Mouse (Mus musculus) small intestine, adult 10 weeks (tissue): ENCODE results near the gene Slamf7. TPM values are rescaled to one million over a fixed set of nuclear protein-coding genes. Genes with fewer than 3 reads are reported as not detected.

Source experiments
- polyA plus RNA-seq: library from polyadenylated mRNA; stranded (reverse); fragments of 350-450 nt; fragmentation: Illumina TruSeq; extraction: RNeasy Lipid Tissue Mini Kit (QIAGEN cat#74804); gene quantifications from one replicate; pipeline ENCODE4 v1.2.3, GENCODE M21; 2014; ENCODE audit warnings: low replicate concordance

The Slamf7 gene
- polyA plus RNA-seq, result 4.6 TPM

DNA sequence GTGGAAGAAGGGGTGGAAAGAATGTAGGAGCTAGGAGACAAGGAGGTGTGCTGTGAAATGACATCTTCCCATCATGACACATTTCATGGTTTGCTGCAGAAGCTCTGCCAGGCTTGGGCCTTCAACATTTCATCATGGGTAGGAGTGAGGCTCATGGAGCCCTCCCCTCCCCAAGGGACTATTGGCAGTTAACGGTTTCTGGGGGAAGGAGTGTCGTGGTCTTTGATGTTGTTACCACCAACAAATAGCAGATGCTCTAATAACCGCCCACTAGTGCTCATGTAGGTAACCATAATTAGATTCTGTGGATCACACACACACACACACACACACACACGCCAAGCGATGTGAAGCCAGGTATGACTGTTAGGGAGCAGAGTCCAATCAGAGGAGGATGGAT lies at the start of gene Slamf7:
TSS of gene Slamf7 (minus strand) at position 302 of the 400 bp plus-strand sequence.

DNA sequence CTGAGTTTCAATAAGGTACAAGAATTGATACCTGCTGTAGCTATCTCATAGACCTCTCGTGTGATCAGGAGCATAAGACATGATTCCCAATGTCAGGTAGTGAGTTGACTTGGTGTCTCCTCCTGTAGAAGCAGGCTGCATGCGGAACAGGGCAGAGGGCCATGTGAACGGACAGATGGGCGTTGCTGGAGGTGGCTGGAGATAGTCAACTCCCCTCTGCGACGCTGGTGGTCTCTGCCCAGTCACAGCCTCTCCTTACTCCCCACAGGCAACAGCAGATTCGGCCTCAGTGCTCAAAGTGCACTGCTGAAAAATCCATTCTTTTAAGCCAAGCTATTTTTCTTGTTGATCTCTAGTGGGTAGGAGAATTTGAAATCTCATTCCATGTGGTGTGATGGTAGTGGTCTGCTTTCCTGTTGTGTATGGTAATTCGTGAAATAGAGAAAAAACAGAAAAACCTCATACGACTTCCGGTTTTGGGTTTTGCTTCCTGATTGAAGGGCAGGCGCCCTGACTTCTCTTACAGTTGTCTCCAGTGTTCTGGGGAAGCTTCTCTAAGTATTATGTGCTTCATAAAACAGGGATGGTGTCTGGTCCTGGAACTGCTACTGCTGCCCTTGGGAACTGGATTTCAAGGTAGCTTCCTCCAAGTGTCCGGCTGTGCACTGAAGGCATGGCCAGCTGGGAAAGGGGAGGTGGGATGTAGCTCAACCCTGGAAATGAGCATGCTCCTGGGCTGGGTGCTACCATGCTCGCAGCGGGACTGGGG lies 28.9 kb upstream of the Slamf7 start, which contains the start of gene Cd48:
TSS of gene Cd48 (plus strand) at position 479 of the 769 bp plus-strand sequence.

DNA sequence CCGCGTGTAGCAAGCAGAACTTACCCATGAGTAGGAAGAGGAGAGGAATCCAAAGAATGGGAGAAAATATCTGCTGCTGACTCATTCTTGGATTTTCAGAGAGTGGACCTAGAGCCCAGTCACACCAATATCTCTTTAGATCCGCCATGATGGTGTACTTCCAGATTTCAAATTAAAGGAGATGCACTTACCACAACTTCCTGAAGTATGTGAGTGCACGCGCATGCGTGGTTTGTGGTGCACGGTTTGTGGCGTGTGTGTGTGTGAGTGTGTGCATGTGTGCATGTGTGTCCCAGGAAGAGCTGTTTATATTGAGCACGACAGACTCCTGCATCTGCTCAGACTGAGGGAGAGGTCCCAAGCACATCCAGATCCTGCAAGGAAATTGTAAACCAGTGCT lies 45.7 kb downstream of the Slamf7 start, which contains the start of gene Ly9:
TSS of gene Ly9 (minus strand) at position 235 of the 400 bp plus-strand sequence.

Other genes starting within 250 kb of the Slamf7 start
- not detected for gene Usf1, start 241.7 kb downstream of the Slamf7 start, polyA plus RNA-seq
- 3.1 TPM for gene Tstd1, start 234.2 kb downstream of the Slamf7 start, polyA plus RNA-seq
- 54.7 TPM for gene F11r, start 215.5 kb downstream of the Slamf7 start, polyA plus RNA-seq
- gene Alyref2, start 149.6 kb downstream of the Slamf7 start, polyA plus RNA-seq, result 5.0 TPM
- 397 TPM for gene Itln1, start 117.7 kb downstream of the Slamf7 start, polyA plus RNA-seq
- 11.3 TPM for gene Cd244a, start 93.8 kb downstream of the Slamf7 start, polyA plus RNA-seq
- gene Ly9, start 45.6 kb downstream of the Slamf7 start, polyA plus RNA-seq, result 3.3 TPM
- gene Cd48, start 29.0 kb upstream of the Slamf7 start, polyA plus RNA-seq, result 18.9 TPM
- gene Slamf1, start 114.1 kb upstream of the Slamf7 start, polyA plus RNA-seq, result 0.63 TPM
- gene Cd84, start 186.7 kb upstream of the Slamf7 start, polyA plus RNA-seq, result 13.4 TPM
- gene Gm10521, start 242.6 kb upstream of the Slamf7 start, polyA plus RNA-seq, result 0.93 TPM